Mouse (Mus musculus): Measurements from ENCODE around the gene Cd151. TPM values are rescaled to one million over a fixed set of nuclear protein-coding genes. Genes with fewer than 3 reads are reported as not detected.

Gene Cd151
- polyA plus RNA-seq, 1 experiment from 2014 or later = 23.0 TPM

- H3K4me1 ChIP-seq (ENCODE audit: control insufficient read depth, insufficient read depth, low read depth, low read length) = peaks cover 10% of the 10 kb centered on the region
- H3K9me3 ChIP-seq (ENCODE audit: control insufficient read depth, low read length) = no peaks in the 10 kb centered on the region
- peak within 1 kb of the TSS; percentile 81 for H3K4me3 ChIP-seq (ENCODE audit: low read length)
- ATAC-seq = peak; percentile 81
- H3K27me3 ChIP-seq (replicated peaks; ENCODE audit: control insufficient read depth, insufficient read depth, low read length) = no peaks in the 10 kb centered on the region; the same call in none of the 2 replicates
- peak within 1 kb of the TSS; percentile 81 for H3K9ac ChIP-seq (ENCODE audit: low read depth, low read length)
- peak within 1 kb of the TSS; percentile 72 for H3K27ac ChIP-seq (ENCODE audit: low read depth, low read length)
- peak within 1 kb of the TSS; percentile 92 for H3K4me2 ChIP-seq (ENCODE audit: low read length)
- peaks cover 22% of the 10 kb centered on the region for H3K36me3 ChIP-seq (ENCODE audit: control insufficient read depth, insufficient read depth, low read length)
- under 1% methylated on average over 42 of the region's 45 CpGs for WGBS
Measured at GRCm38 (mm10) chr7:141454967-141455551, 12.1 kb upstream of the Cd151 start, which contains the start of gene Pnpla2. Pnpla2 (plus strand) TSS chr7:141455198.

DNA sequence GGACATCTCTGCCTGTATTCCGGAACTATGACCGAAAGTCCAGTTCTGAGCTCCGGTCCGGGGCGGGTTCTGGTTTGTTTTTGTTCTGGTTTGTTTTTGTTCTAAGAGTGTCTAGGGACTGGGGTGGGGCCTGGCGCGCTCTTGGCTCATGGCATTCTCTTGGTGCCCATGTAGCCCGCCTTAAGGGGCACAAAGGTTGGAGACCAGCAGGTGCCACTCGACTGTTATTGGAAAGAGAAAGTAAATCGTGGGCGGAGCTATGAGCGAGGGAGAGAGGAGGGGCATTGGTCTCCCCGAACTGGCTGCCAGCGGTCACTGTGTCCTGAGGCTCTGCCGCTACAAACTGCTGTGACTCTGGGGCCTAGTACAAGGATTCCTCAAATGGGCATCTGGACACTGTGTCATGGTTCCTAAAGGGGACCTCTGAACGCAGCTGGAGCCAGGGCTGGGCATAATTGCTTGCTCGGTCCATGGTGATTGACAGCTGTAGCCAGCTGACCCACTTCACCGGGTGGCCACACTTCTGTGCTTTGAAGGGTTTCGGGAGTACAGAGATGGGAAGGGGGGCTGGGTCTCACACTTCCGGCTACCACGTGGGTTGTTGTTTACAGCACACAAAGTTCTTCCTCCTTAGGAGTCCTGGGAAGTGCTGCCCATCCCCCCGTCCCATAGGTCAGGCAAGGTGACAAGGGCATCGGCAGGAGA is 11.4 kb upstream of the Cd151 start:
- peak; percentile 35 for ATAC-seq
- Histone ChIP-seq H3K9me3 (ENCODE audit: control insufficient read depth, low read length) (no peaks in the 10 kb centered on the region), H3K4me1 (ENCODE audit: control insufficient read depth, insufficient read depth, low read depth, low read length) (peaks cover 10% of the 10 kb centered on the region), H3K27ac (ENCODE audit: low read depth, low read length) (peak overlapping the region; percentile 72), H3K27me3 (replicated peaks; ENCODE audit: control insufficient read depth, insufficient read depth, low read length) (peaks cover 5% of the 10 kb centered on the region), H3K9ac (ENCODE audit: low read depth, low read length) (peak overlapping the region; percentile 81), H3K36me3 (ENCODE audit: control insufficient read depth, insufficient read depth, low read length) (peaks cover 18% of the 10 kb centered on the region), H3K4me2 (ENCODE audit: low read length) (peak overlapping the region; percentile 92), H3K4me3 (ENCODE audit: low read length) (peak overlapping the region; percentile 81)
- WGBS = 1% methylated on average over 22 of the region's 23 CpGs

DNA sequence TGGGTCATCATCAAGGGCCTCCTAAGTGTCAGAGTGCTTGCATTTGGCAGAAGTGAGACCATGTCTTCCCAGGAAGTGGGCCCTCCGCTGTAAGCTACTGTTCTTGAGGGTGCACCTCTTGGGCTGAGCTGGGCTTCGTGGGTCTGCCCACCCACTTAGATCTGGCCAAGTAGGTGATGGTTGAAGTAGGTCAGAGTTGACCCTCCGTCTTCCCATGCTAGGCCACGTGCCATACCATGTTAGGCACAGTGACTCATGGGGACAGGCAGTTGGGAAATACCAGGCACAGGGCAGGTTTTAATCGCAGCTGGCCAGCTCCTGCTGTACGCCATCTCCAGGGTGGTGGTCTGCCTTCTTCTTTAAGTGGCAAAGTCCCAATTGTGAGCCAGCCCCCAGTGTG is 10.5 kb upstream of the Cd151 start:
- WGBS = 89% methylated on average over 6 of the region's 6 CpGs

GRCm38 (mm10) chr7:141457236-141457635 is 10.0 kb upstream of the Cd151 start:
- ATAC-seq = no peak
- Histone ChIP-seq H3K4me3 (ENCODE audit: low read length) (no peak overlapping the region), H3K27ac (ENCODE audit: low read depth, low read length) (no peak overlapping the region), H3K4me1 (ENCODE audit: control insufficient read depth, insufficient read depth, low read depth, low read length) (peaks cover 18% of the 10 kb centered on the region), H3K27me3 (replicated peaks; ENCODE audit: control insufficient read depth, insufficient read depth, low read length) (peaks cover 18% of the 10 kb centered on the region), H3K9ac (ENCODE audit: low read depth, low read length) (no peak overlapping the region), H3K9me3 (ENCODE audit: control insufficient read depth, low read length) (no peaks in the 10 kb centered on the region), H3K4me2 (ENCODE audit: low read length) (no peak overlapping the region), H3K36me3 (ENCODE audit: control insufficient read depth, insufficient read depth, low read length) (peaks cover 4% of the 10 kb centered on the region; the same call in 1 of the 2 replicates)
- 93% methylated on average over 14 of the region's 14 CpGs for WGBS

More for the DNA sequence above, 10.5 kb upstream of the Cd151 start:
- Histone ChIP-seq H3K4me1 (ENCODE audit: control insufficient read depth, insufficient read depth, low read depth, low read length) (peaks cover 13% of the 10 kb centered on the region), H3K27me3 (replicated peaks; ENCODE audit: control insufficient read depth, insufficient read depth, low read length) (peaks cover 13% of the 10 kb centered on the region), H3K27ac (ENCODE audit: low read depth, low read length) (no peak overlapping the region), H3K9ac (ENCODE audit: low read depth, low read length) (no peak overlapping the region; the same call in 1 of the 2 replicates), H3K4me2 (ENCODE audit: low read length) (peak overlapping the region; percentile 92; the same call in 1 of the 2 replicates), H3K9me3 (ENCODE audit: control insufficient read depth, low read length) (no peaks in the 10 kb centered on the region), H3K36me3 (ENCODE audit: control insufficient read depth, insufficient read depth, low read length) (peaks cover 9% of the 10 kb centered on the region; the same call in 1 of the 2 replicates), H3K4me3 (ENCODE audit: low read length) (no peak overlapping the region)
- no peak for ATAC-seq

DNA sequence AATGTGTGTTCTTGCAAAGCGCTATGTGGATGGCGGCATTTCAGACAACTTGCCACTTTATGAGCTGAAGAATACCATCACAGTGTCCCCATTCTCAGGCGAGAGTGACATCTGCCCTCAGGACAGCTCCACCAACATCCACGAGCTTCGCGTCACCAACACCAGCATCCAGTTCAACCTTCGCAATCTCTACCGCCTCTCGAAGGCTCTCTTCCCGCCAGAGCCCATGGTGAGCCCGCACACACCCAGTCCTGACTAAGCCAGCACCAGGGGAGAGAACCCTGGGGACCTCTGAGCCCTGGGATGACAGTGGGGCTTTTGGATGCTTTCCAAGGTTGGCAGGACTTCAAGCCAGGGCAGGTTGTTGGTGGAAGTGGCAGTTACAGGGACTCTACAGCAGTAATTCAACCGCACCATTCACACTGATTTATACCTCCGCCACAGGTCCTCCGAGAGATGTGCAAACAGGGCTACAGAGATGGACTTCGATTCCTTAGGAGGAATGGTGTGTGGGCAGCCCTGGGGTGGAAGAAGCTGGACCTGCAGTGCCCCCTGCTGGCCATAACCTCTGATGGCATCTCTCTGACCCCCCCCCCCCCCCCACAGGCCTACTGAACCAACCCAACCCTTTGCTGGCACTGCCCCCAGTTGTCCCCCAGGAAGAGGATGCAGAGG is 9.1 kb upstream of the Cd151 start:
- H3K4me1 ChIP-seq (ENCODE audit: control insufficient read depth, insufficient read depth, low read depth, low read length) = peaks cover 18% of the 10 kb centered on the region
- 77% methylated on average over 15 of the region's 15 CpGs for WGBS
- H3K4me2 ChIP-seq (ENCODE audit: low read length) = no peak overlapping the region
- no peaks in the 10 kb centered on the region for H3K9me3 ChIP-seq (ENCODE audit: control insufficient read depth, low read length)
- H3K27me3 ChIP-seq (replicated peaks; ENCODE audit: control insufficient read depth, insufficient read depth, low read length) = peaks cover 26% of the 10 kb centered on the region
- H3K36me3 ChIP-seq (ENCODE audit: control insufficient read depth, insufficient read depth, low read length) = peaks cover 3% of the 10 kb centered on the region; the same call in 1 of the 2 replicates
- H3K9ac ChIP-seq (ENCODE audit: low read depth, low read length) = no peak overlapping the region
- no peak overlapping the region for H3K27ac ChIP-seq (ENCODE audit: low read depth, low read length)
- H3K4me3 ChIP-seq (ENCODE audit: low read length) = no peak overlapping the region
- ATAC-seq = no peak

DNA sequence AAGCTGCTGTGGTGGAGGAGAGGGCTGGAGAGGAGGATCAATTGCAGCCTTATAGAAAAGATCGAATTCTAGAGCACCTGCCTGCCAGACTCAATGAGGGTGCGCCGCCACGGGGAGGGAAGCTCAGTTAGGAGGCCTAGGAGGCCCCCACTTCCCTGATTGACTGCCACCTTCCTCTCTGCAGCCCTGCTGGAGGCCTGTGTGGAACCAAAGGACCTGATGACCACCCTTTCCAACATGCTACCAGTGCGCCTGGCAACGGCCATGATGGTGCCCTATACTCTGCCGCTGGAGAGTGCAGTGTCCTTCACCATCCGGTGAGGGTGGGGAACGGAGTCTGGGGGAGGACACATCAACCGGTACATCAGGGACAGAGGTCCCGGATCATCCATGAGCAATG is 8.5 kb upstream of the Cd151 start:
- 92% methylated on average over 11 of the region's 11 CpGs for WGBS
- peaks cover 32% of the 10 kb centered on the region for H3K27me3 ChIP-seq (replicated peaks; ENCODE audit: control insufficient read depth, insufficient read depth, low read length)
- ATAC-seq = no peak

DNA sequence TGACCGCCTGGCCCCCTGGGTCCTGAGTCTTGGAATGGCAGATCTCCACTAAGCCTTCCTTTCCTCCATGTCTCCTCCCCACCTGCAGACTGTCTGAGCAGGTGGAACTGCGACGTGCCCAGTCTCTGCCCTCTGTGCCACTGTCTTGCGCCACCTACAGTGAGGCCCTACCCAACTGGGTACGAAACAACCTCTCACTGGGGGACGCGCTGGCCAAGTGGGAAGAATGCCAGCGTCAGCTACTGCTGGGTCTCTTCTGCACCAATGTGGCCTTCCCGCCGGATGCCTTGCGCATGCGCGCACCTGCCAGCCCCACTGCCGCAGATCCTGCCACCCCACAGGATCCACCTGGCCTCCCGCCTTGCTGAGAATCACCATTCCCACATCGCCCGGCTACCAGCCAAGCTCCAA is 7.9 kb upstream of the Cd151 start:
- ATAC-seq = no peak
- no peak overlapping the region for H3K27ac ChIP-seq (ENCODE audit: low read depth, low read length)
- H3K27me3 ChIP-seq (replicated peaks; ENCODE audit: control insufficient read depth, insufficient read depth, low read length) = peaks cover 38% of the 10 kb centered on the region
- peaks cover 18% of the 10 kb centered on the region for H3K4me1 ChIP-seq (ENCODE audit: control insufficient read depth, insufficient read depth, low read depth, low read length)
- no peak overlapping the region for H3K4me2 ChIP-seq (ENCODE audit: low read length)
- no peak overlapping the region for H3K4me3 ChIP-seq (ENCODE audit: low read length)
- no peaks in the 10 kb centered on the region for H3K9me3 ChIP-seq (ENCODE audit: control insufficient read depth, low read length)
- WGBS = 90% methylated on average over 17 of the region's 17 CpGs
- H3K36me3 ChIP-seq (ENCODE audit: control insufficient read depth, insufficient read depth, low read length) = peaks cover 3% of the 10 kb centered on the region; the same call in 1 of the 2 replicates
- no peak overlapping the region for H3K9ac ChIP-seq (ENCODE audit: low read depth, low read length)

More for the DNA sequence above, 8.5 kb upstream of the Cd151 start:
- H3K27ac ChIP-seq (ENCODE audit: low read depth, low read length) = no peak overlapping the region
- H3K4me3 ChIP-seq (ENCODE audit: low read length) = no peak overlapping the region
- H3K36me3 ChIP-seq (ENCODE audit: control insufficient read depth, insufficient read depth, low read length) = peaks cover 3% of the 10 kb centered on the region; the same call in 1 of the 2 replicates
- H3K9ac ChIP-seq (ENCODE audit: low read depth, low read length) = no peak overlapping the region
- peaks cover 18% of the 10 kb centered on the region for H3K4me1 ChIP-seq (ENCODE audit: control insufficient read depth, insufficient read depth, low read depth, low read length)
- no peaks in the 10 kb centered on the region for H3K9me3 ChIP-seq (ENCODE audit: control insufficient read depth, low read length)
- no peak overlapping the region for H3K4me2 ChIP-seq (ENCODE audit: low read length)

GRCm38 (mm10) chr7:141460001-141460390 is 7.2 kb upstream of the Cd151 start:
- no peak for ATAC-seq
- Histone ChIP-seq H3K4me1 (ENCODE audit: control insufficient read depth, insufficient read depth, low read depth, low read length) (peaks cover 20% of the 10 kb centered on the region), H3K27me3 (replicated peaks; ENCODE audit: control insufficient read depth, insufficient read depth, low read length) (peaks cover 44% of the 10 kb centered on the region), H3K9ac (ENCODE audit: low read depth, low read length) (no peak overlapping the region), H3K9me3 (ENCODE audit: control insufficient read depth, low read length) (no peaks in the 10 kb centered on the region), H3K36me3 (ENCODE audit: control insufficient read depth, insufficient read depth, low read length) (peaks cover 3% of the 10 kb centered on the region; the same call in 1 of the 2 replicates), H3K4me3 (ENCODE audit: low read length) (no peak overlapping the region), H3K4me2 (ENCODE audit: low read length) (no peak overlapping the region), H3K27ac (ENCODE audit: low read depth, low read length) (no peak overlapping the region)
- WGBS = 70% methylated on average over 5 of the region's 5 CpGs
